Mouse (Mus musculus) embryo, embryonic 11 days (tissue): ENCODE measurements around the gene Slc36a2.
"Not testable (repeated sequence)": the region's sequence is repeated elsewhere in the genome, so short reads cannot be mapped to it uniquely, and the experiment has no call there.

ENCODE experiments used
- DNase-seq: peaks from one replicate; pipeline ENCODE4 v3.0.0-alpha.2; 2015

Gene Slc36a2

GRCm38 (mm10) chr11:55131077-55131742 lies 53.7 kb downstream of the Slc36a2 start:
- DNase-seq: no peak

DNA sequence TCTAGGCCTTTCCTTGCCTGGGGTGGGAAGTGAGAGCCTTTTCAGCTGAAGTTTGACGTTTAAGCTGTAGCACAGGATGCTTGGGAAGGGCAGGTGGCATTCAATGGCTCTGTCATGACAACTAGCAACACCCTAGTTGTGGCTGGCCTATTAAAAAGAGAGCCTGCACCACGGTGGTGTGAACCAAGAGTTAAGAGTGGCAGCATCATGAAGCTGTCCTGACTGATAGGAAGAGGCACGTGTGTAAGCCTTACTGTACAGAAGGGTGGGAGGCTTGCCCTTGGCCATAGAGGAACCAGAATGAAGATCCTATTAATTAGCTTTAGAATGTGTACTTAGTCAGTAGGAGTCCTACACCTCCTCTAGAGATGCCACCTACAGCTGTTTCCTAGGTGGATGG lies 56.5 kb downstream of the Slc36a2 start:
- DNase-seq: no peak

GRCm38 (mm10) chr11:55127937-55128336 lies 56.9 kb downstream of the Slc36a2 start:
- DNase-seq: no peak

DNA sequence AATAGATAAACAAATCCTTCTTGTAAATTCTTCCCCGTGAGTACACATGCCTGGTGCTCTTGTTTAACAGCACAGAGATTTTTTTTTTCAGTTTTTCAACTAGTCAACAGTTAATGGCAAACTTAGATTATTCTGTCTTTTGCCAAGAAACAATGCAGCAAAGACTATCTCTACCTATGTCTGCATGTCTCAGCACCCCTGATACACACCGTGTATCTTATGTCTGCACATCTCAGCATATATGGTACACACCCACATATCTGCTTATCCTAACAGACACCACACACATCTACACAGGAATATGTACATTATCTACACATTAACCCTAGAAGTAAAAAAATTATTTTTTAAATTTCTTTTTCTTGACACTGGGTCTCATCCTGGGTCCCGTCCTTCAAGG lies 58.2 kb downstream of the Slc36a2 start:
- no peak for DNase-seq

GRCm38 (mm10) chr11:55121430-55121829 lies 63.4 kb downstream of the Slc36a2 start:
- no peak for DNase-seq

DNA sequence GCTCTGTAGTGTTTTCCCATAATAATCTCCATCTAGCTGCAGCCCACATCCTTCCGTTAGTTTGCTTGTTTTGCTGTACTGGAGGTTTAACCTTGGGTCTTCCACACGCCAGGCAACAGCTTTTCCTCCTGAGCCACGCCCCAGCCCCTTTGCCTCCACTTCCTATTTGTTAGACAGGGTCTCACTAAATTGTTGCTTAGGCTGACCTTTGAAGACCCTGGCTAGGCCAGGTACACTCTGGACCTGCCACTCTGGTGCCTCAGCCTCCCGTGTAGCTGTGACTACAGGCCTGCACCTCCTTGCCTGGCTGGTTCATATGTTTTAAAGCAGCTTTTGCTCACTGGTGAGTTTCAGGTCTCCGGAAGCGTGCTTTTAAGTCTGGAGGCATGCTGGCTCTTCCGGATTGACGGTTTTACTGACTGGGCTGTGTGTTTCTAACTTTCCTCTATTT lies 64.0 kb downstream of the Slc36a2 start:
- DNase-seq: no peak

DNA sequence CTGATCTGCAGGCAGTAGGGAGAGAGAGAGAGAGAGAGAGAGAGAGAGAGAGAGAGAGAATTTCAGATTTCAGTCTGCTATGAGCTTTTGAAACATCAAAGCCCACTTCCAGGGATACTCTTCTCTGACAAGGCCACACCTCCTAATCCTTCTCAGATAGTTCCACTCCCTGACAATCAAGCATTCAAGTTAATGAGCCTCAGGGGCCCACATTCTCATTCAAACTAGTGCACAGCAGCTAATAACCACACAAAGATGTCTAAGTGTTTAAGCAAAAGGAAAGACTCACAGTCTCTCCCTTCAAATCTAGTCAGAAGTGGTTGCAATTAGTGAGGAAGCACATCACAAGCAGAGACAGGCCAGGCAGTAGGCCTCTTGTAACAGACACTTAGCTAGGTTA lies 64.6 kb downstream of the Slc36a2 start:
- DNase-seq: no peak

- no peak for DNase-seq
Measured at GRCm38 (mm10) chr11:55117031-55117430, 67.8 kb downstream of the Slc36a2 start.

- no peak for DNase-seq
Measured at GRCm38 (mm10) chr11:55116004-55116403, 68.9 kb downstream of the Slc36a2 start.

GRCm38 (mm10) chr11:55114291-55114690 lies 70.6 kb downstream of the Slc36a2 start:
- no peak for DNase-seq

GRCm38 (mm10) chr11:55113861-55114250 lies 71.0 kb downstream of the Slc36a2 start:
- DNase-seq: not testable (repeated sequence)

- no peak for DNase-seq
Measured at GRCm38 (mm10) chr11:55113209-55113860, 71.5 kb downstream of the Slc36a2 start.

DNA sequence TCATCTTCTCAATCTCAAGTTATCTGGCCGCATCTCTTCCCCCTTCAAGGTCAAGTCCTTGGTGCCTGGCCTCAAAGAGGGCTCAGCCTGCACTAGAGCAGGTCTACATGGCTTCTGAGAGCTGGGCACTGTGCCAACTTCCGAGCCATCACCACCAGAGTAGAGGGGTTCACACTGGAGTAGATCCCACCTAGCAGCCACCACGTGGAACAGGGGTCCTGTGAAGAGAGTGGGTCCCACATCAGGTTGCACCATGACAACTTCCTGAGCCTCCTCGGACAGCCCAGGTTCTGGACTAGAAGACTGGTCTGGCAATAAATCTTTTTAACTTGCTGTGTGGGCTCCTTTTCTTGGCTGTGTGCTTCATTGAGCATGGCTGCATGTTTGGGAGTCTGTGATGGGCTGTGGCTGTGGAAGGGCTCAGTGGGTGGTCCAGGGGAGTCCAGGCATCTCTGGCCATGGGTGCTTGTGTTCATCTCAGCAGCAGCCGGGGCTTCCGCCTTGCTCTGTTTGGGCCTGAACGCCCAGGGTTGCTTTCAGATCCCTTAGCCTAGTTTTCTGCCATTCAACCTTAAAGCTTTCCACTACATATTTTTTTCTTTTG lies 74.2 kb downstream of the Slc36a2 start:
- no peak for DNase-seq

- no peak for DNase-seq
Measured at GRCm38 (mm10) chr11:55109521-55110300, 75.2 kb downstream of the Slc36a2 start.
